Mouse (Mus musculus): ENCODE results near the gene Brca1. TPM values are rescaled to one million over a fixed set of nuclear protein-coding genes. Genes with fewer than 3 reads are reported as not detected.

Brca1 gene
- total RNA-seq (2012; rRNA removed) = 61.1 and 63.5 TPM in 2 replicates

DNA sequence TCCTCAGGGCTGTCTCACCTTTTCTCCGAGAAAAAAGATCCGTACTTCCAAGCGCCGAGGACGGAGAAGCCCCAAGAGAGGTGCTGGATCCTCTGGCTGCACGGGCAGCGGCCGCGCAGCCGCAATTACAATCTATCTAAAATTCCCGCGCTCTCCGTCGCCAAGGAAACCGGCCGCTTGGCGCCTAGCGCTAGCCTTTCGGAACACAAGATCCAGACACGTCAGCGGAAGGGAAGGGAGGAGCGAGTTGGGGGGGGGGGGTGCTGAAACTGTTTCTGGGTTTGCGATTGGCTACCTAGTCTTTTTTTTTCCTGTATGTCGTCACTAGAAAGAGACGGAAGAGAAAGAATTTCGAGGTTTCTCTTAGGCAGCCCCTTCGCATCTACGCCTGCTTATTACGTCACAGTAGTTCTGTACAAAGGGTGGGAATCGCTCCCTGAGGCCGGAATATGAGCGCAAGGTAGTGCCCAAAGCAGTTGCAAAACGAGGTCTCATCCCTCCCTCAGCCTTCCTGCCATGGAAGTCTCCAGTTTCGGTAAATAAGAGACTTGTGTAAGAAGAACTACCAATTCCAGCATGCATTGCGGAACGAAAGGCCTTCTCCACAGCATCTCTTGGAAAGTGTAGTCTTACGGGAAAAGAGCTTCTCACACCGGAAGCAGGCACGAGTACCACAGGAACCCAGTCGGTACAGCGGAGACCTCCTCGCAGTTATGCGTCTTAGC is at the start of gene Brca1, which contains the start of gene Nbr1:
Gene Brca1 (minus strand): TSS at position 205 of the 725 bp plus-strand sequence.
Gene Nbr1 (plus strand): TSS at position 399 of the 725 bp plus-strand sequence.
- in situ Hi-C loops (cut with MboI; ENCODE audit: low sequenced_read_pairs in 2 of 2, unreplicated experiment in 2 of 2) = no loop called here
- peaks cover 1 to 4% of the 10 kb centered on the region in 2 experiments; a peak in 3 of 4 replicates for H3K4me1 ChIP-seq (ENCODE audit: control insufficient read depth in 2 of 2, insufficient read depth in 2 of 2, low read length in 2 of 2, poor library complexity in 1 of 2)
- H3K9ac ChIP-seq (ENCODE audit: insufficient read depth, low read depth, low read length, poor library complexity, severe bottlenecking) = peak within 1 kb of the TSS; percentile 93
- no peaks in the 10 kb centered on the region for H3K9me3 ChIP-seq (ENCODE audit: control insufficient read depth, insufficient read depth, low read depth, low read length)
- H3K4me3 ChIP-seq (ENCODE audit: insufficient read depth in 1 of 2, low read depth in 1 of 2, low read length in 2 of 2, poor library complexity in 1 of 2, severe bottlenecking in 1 of 2) = peak within 1 kb of the TSS; percentile 84 to 94
- peaks cover 2% of the 10 kb centered on the region; the same call in 1 of the 2 replicates for H3K36me3 ChIP-seq (ENCODE audit: control insufficient read depth, insufficient read depth, low read length, poor library complexity, severe bottlenecking)
- H3K27ac ChIP-seq (ENCODE audit: insufficient read depth, low read depth, low read length, poor library complexity, severe bottlenecking) = peak within 1 kb of the TSS; percentile 90
- peak; percentile 99 for DNase-seq (ENCODE audit: low read depth, low spot score)
- TF ChIP-seq ZC3H11A (IDR thresholded peaks at IDR 0.05; ENCODE audit: borderline replicate concordance, low read depth, low read length) (no peak), HCFC1 (IDR thresholded peaks at IDR 0.05; ENCODE audit: borderline replicate concordance, insufficient read depth, low read length) (peak; percentile 96), MAFK (IDR thresholded peaks at IDR 0.05; ENCODE audit: insufficient read depth, low read depth, low read length) (peak; percentile 32), CHD2 (IDR thresholded peaks at IDR 0.05; ENCODE audit: low read depth, low read length) (peak; percentile 15; the same call in 1 of the 2 replicates), ZNF384 (IDR thresholded peaks at IDR 0.05; ENCODE audit: low read depth, low read length) (peak; percentile 99)

DNA sequence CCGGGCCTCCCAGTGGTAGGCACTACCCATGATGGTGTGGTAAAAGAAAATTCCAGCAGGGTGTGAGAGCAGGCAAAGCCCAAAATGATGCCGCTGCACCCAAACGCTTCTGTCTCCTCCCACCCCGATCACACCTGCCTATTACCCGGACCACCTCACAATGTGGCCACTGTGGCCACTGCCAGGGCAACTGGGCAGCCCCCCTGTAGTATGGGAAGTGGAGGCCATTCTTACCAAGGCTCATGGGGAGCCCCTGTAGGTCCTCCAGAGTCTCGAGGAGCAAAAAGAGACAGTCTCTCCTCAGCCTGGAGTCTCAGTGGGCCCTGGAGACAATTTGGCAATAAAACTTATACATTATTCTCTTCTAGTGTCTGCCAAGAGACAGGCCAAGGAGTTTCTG is 47.4 kb upstream of the Brca1 start, which contains the start of gene Gm11634:
Gene Gm11634 (minus strand): TSS at position 101 of the 400 bp plus-strand sequence.
- H3K9me3 ChIP-seq (ENCODE audit: control insufficient read depth, insufficient read depth, low read depth, low read length) = no peaks in the 10 kb centered on the region
- no peak within 1 kb of the TSS for H3K9ac ChIP-seq (ENCODE audit: insufficient read depth, low read depth, low read length, poor library complexity, severe bottlenecking)
- H3K4me1 ChIP-seq (ENCODE audit: control insufficient read depth in 2 of 2, insufficient read depth in 2 of 2, low read length in 2 of 2, poor library complexity in 1 of 2) = peaks cover 0 to 2% of the 10 kb centered on the region in 2 experiments; a peak in 1 of 4 replicates
- H3K27ac ChIP-seq (ENCODE audit: insufficient read depth, low read depth, low read length, poor library complexity, severe bottlenecking) = no peak within 1 kb of the TSS
- H3K36me3 ChIP-seq (ENCODE audit: control insufficient read depth, insufficient read depth, low read length, poor library complexity, severe bottlenecking) = no peaks in the 10 kb centered on the region
- H3K4me3 ChIP-seq (ENCODE audit: insufficient read depth in 1 of 2, low read depth in 1 of 2, low read length in 2 of 2, poor library complexity in 1 of 2, severe bottlenecking in 1 of 2) = no peak within 1 kb of the TSS
- TF ChIP-seq CHD2 (IDR thresholded peaks at IDR 0.05; ENCODE audit: low read depth, low read length) = no peak
- TF ChIP-seq ZC3H11A (IDR thresholded peaks at IDR 0.05; ENCODE audit: borderline replicate concordance, low read depth, low read length) = no peak
- TF ChIP-seq ZNF384 (IDR thresholded peaks at IDR 0.05; ENCODE audit: low read depth, low read length) = no peak
- TF ChIP-seq HCFC1 (IDR thresholded peaks at IDR 0.05; ENCODE audit: borderline replicate concordance, insufficient read depth, low read length) = no peak
- no peak for TF ChIP-seq MAFK (IDR thresholded peaks at IDR 0.05; ENCODE audit: insufficient read depth, low read depth, low read length)
- DNase-seq (ENCODE audit: low read depth, low spot score) = no peak
- in situ Hi-C loops (cut with MboI; ENCODE audit: low sequenced_read_pairs in 2 of 2, unreplicated experiment in 2 of 2) = no loop called here

DNA sequence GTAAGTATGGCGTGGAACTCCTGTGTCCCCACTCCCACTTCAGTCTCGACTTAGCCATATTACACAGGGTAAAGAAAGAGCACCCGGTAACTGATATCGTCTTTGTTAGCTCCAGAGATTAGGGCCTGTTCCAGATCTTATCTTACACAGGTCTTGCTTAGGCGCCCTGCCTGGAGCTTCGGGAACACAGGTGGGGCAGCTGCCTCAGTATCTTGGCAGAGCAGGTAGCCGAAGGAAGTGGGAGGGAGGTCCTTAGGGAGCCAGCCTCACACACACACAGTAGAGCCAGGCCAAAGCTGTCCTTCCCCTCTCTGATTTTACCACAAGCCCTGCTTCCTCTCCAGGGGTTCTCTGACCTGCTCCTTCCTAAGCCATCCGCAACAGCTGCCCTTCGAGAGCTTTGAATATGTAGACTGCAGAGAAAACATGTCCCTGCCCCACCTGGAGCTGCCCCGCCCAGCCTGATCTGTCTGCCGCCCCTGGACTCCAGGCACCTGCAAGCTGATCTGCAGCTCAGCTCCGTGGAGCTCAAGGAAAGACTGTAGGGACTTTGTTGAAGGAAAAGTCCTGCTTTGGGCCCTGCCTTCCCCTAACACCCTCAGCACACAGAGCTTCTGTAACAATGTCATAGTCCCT is 38.4 kb upstream of the Brca1 start:
- H3K4me1 ChIP-seq (ENCODE audit: control insufficient read depth in 2 of 2, insufficient read depth in 2 of 2, low read length in 2 of 2, poor library complexity in 1 of 2) = peaks cover 8 to 22% of the 10 kb centered on the region in 2 experiments
- no peak for DNase-seq (ENCODE audit: low read depth, low spot score)
- in situ Hi-C loops (cut with MboI; ENCODE audit: low sequenced_read_pairs in 2 of 2, unreplicated experiment in 2 of 2) = no loop called here
- H3K36me3 ChIP-seq (ENCODE audit: control insufficient read depth, insufficient read depth, low read length, poor library complexity, severe bottlenecking) = peaks cover 7% of the 10 kb centered on the region; the same call in 1 of the 2 replicates
- TF ChIP-seq ZNF384 (IDR thresholded peaks at IDR 0.05; ENCODE audit: low read depth, low read length) (no peak), ZC3H11A (IDR thresholded peaks at IDR 0.05; ENCODE audit: borderline replicate concordance, low read depth, low read length) (no peak), MAFK (IDR thresholded peaks at IDR 0.05; ENCODE audit: insufficient read depth, low read depth, low read length) (no peak), CHD2 (IDR thresholded peaks at IDR 0.05; ENCODE audit: low read depth, low read length) (no peak), HCFC1 (IDR thresholded peaks at IDR 0.05; ENCODE audit: borderline replicate concordance, insufficient read depth, low read length) (no peak)
- H3K4me3 ChIP-seq (ENCODE audit: insufficient read depth in 1 of 2, low read depth in 1 of 2, low read length in 2 of 2, poor library complexity in 1 of 2, severe bottlenecking in 1 of 2) = peak overlapping the region; percentile 4 to 6; a peak in 2 of 4 replicates
- peak overlapping the region; percentile 27; the same call in 1 of the 2 replicates for H3K27ac ChIP-seq (ENCODE audit: insufficient read depth, low read depth, low read length, poor library complexity, severe bottlenecking)
- peak overlapping the region; percentile 24; the same call in 1 of the 2 replicates for H3K9ac ChIP-seq (ENCODE audit: insufficient read depth, low read depth, low read length, poor library complexity, severe bottlenecking)
- no peaks in the 10 kb centered on the region for H3K9me3 ChIP-seq (ENCODE audit: control insufficient read depth, insufficient read depth, low read depth, low read length)

DNA sequence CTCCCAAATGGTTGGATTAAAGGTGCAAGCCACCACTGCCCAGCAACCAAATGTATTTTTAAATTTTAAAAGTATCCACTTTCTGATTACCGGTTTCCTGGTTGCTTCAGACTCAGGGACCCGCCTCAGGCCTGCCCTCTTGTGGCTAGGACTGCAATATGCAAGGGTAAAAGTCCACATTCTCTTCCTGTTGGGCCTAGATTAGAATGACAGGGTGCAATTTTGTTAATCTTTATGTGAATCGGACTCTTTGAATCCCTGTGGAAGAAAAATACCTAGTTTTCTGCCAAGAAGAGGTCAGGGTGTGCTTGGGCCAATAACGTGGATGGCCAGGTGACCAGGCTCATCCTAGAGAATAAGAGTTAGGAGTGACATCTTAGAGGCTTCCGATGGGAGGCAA is 37.7 kb upstream of the Brca1 start:
- DNase-seq (ENCODE audit: low read depth, low spot score) = peak; percentile 69
- TF ChIP-seq MAFK (IDR thresholded peaks at IDR 0.05; ENCODE audit: insufficient read depth, low read depth, low read length) (no peak), ZNF384 (IDR thresholded peaks at IDR 0.05; ENCODE audit: low read depth, low read length) (no peak), CHD2 (IDR thresholded peaks at IDR 0.05; ENCODE audit: low read depth, low read length) (no peak), ZC3H11A (IDR thresholded peaks at IDR 0.05; ENCODE audit: borderline replicate concordance, low read depth, low read length) (no peak), HCFC1 (IDR thresholded peaks at IDR 0.05; ENCODE audit: borderline replicate concordance, insufficient read depth, low read length) (no peak)
- no peaks in the 10 kb centered on the region for H3K9me3 ChIP-seq (ENCODE audit: control insufficient read depth, insufficient read depth, low read depth, low read length)
- peaks cover 7% of the 10 kb centered on the region; the same call in 1 of the 2 replicates for H3K36me3 ChIP-seq (ENCODE audit: control insufficient read depth, insufficient read depth, low read length, poor library complexity, severe bottlenecking)
- no peak overlapping the region for H3K4me3 ChIP-seq (ENCODE audit: insufficient read depth in 1 of 2, low read depth in 1 of 2, low read length in 2 of 2, poor library complexity in 1 of 2, severe bottlenecking in 1 of 2)
- H3K4me1 ChIP-seq (ENCODE audit: control insufficient read depth in 2 of 2, insufficient read depth in 2 of 2, low read length in 2 of 2, poor library complexity in 1 of 2) = peaks cover 8 to 22% of the 10 kb centered on the region in 2 experiments
- H3K27ac ChIP-seq (ENCODE audit: insufficient read depth, low read depth, low read length, poor library complexity, severe bottlenecking) = no peak overlapping the region; the same call in 1 of the 2 replicates
- in situ Hi-C loops (cut with MboI; ENCODE audit: low sequenced_read_pairs in 2 of 2, unreplicated experiment in 2 of 2) = no loop called here
- H3K9ac ChIP-seq (ENCODE audit: insufficient read depth, low read depth, low read length, poor library complexity, severe bottlenecking) = no peak overlapping the region

Measured in ES-E14 (cell line).